Mouse (Mus musculus) thymus, postnatal 36 days (tissue): ENCODE results near the gene Ak6.

Source experiments
- DNase-seq, 2 experiments: peaks; one replicate each; pipeline ENCODE4 v3.0.0; 2022; ENCODE audit warnings: mixed read lengths in 2 of 2

Gene Ak6

DNA sequence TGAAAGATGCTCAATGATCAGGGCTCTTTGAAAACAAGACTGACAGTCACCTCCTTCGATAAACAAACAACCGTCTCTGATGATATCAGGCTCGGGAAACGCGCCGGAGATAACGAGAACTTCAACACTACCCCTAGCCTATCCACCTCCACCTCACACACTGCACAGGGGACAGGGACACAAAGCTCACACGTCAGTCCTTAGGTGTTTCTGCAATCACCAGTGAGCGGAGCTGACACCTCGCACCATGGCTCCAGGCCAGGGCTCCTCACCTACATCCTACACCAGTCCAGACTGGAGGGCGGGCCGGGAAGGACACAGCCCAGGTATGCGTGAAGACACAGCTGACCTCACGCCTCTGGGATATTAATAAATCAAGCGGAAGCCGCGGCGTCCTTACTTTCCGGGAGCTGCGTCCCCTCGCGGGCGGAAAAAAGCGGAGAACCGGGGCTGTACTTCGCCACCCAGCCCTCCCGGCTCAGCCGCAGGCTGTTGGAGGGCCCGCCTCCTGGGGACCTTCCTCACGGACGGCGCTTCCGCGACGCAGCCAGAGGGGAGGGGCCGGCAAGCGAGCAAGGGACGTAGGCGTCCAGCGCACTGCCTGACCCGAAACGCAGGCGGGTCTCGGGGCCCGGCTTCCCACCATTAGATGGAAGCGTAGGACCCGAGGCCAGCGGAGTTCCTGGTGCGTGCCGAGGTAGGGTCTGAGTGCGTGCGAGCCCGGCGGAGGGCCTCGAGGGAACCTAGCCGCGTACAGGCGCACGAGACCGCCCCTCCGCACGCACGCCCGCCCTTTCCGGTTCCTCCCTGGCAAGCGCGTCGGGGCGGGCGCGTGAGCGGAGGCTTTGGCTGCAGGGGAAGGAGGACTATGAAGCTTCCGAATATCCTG is at the start of gene Ak6, which contains the start of gene Rad17:
Gene Ak6 (plus strand): TSS at position 430 of the 889 bp plus-strand sequence.
Gene Rad17 (minus strand): TSS at position 502 of the 889 bp plus-strand sequence.
- DNase-seq = peak; percentile 94 to 96

DNA sequence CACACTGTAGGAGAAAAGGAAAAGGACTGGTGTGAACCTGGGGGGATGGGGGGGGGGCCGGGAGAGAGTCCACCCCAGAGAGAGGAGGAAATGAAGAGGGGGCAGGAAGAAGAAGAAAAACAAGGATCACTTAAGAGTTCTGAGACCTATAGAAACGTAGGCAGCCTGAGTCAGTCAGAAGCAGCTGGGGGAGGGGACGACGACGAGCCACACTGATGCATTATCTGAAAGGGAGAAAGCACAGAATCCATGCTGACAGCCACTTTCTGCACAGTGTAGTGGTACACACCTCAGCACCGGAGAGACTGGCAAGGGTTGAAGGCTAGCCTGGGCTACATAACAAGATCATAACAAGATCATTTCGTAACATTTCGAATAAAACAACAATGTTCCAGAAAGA is 49.7 kb upstream of the Ak6 start:
- no peak for DNase-seq

DNA sequence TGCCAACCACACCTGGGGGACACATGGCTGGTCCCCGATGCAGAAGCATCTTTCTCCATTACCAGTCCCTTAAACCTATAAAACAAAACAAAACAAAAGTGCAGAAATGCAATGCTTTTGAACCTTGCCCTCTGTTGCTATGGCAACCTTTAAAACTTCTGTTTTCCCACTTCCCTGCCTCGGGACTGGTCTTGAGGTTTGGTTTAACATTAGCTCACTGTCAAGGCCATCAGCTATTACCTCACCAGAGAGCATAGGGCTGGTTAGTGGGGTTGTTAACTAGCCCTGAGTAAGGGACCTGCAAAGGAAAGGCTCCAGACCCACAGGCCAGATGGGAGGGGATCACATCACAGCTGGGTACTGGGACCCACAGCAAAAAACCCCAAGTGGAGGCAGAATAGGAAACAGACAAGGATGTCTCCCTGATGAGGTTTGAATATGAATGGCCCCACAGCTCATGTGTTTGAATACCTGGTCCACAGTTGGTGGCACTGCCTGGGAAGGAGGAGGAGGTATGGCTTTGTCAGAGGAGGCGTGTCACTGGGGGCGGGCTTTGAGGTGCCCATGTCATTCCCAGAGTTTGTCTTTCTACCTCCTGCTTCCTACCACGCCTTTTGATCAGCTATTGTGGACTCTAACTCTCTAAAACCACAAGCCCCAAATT is 48.4 kb upstream of the Ak6 start:
- DNase-seq = no peak

DNA sequence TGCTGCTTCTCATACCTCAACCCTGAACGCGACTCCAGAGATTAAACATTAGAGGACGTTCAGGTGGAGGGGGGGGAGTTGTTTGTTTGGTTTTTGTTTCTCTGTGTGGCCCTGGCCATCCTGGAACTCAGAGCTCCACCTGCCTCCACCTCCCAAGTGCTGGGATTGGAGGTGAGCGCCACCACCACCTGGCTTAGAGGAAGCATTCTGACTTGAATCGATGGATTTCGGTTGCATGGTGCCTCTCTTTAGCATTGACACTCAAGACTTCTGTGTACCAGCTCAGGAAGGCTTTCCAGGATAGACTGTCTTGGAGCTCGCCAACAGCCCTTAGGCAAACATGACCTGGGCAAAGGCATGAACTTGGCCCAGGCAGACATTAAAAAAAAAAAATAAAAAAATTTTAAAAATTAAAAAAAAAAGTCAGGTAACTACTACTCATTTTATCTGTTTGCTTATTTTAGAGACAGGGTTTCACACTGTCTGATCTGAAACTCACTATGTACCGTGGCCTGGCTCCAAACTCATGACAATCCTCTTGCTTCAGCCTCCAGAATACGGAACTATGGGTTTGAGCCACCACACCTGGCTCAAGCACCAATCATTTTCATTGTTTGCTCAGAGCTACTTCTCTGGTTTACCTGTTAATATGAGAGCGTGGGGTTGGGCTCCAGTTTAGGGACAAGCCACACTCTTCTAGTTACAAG is 47.6 kb upstream of the Ak6 start:
- no peak for DNase-seq

DNA sequence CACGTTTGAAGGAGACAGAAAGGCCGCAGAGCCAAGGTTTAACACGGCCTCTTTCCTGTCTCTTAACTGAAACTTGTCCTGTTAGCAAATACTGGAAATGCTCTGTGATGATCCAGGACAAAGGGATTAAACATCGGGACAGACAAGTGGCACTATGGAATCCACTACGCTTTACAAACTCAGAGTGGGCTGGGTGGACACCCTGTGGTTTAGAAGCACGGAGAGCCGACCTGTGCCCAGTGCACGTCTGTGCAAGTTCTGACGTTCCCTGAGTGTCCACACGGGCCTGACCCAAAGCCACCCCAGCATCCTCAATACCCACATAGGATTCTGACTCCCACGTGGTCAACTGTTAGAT is 47.1 kb upstream of the Ak6 start:
- DNase-seq = no peak

DNA sequence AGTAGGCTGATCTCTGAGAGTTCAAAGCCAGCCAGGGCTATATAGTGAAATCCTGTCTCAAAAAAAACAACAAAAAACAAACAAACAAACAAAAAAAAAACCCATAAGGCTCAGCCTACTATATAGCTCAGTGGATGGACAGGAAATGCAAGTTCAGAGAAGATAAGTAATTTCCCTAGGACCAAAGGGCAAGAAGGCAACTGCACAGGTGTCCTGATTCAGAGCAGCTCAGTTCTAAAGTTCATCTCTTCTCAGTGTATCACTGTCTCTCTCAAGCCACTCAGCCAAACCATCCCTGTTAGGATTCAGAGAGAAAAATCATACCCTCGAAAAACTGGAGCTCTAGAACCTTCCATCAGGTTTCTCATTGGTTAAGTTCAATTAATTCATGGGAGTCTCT is 44.9 kb upstream of the Ak6 start:
- DNase-seq = no peak

DNA sequence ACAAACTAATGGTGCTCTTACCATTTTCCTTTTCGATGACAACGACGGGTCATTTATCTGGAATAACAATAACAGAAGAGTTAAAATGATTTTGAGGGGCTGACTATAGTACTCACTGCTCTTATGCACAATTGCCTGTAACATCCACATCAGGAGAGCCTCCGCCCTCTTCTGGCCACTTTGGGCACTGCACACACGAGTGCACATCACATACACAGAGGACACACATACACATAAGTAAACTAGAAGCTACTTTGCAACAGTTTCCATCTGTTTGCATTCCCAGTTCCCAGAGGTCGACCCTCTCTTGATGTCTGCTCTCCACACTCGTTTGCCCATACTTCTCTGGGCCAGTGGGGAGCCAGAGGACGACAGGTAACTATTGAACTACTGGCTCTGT is 43.0 kb upstream of the Ak6 start:
- DNase-seq = no peak

DNA sequence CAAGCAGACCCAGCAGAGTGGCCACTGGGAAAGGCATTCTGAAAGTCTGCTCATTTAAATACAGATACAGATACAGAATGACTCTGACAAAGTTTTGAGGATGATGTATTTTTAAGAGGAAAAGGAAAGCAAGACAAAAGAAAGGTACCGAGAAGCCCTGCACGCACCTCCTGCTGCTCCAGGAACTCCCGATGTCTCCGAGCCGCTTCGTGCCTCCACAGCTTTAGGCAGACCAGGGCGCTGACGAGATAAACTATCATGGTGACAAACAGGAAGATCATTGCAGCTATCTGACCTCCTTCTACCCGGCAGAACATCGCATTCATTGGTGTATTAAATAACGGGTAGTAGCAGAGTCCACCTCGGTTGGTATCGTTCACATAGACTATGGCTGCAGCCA is 39.5 kb upstream of the Ak6 start:
- DNase-seq = no peak

DNA sequence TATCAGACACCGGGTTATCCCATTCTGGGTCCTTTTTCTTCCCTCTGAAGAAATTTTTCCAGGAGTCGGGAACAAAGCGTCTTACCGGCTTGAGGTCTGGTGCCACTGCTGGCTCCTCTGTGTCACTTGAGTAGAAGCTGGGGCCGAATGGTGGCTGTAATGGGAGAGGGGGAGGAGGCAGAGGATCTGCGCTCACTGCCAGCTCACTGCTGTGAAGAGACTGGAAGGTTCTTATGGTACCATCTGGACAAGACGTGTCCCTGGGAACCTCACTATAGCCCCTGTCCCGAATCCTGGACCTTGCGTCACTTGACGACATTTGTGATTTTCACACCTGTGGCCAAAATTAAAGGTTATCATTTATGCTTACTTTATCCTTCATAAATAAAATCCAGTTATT is 38.5 kb upstream of the Ak6 start:
- no peak for DNase-seq

DNA sequence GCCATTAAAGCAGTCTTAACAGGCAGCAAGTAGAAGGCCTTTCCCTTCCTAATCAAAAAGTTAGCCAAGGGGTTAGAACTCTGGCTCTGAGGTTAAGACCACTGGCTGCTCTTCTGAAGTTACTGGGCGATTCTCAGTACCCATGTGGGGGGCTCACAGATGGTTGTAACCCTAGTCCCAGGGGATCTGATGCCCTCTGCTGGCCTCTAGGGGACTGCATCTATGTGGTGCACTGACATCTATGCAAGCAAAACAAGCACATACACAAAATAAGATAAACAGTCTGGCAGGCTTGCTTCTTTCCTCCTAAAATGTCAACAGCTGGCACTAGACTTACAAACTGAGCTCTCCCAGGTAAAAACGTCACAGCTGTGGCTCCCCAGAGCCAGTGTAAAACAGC is 37.9 kb upstream of the Ak6 start:
- no peak for DNase-seq

DNA sequence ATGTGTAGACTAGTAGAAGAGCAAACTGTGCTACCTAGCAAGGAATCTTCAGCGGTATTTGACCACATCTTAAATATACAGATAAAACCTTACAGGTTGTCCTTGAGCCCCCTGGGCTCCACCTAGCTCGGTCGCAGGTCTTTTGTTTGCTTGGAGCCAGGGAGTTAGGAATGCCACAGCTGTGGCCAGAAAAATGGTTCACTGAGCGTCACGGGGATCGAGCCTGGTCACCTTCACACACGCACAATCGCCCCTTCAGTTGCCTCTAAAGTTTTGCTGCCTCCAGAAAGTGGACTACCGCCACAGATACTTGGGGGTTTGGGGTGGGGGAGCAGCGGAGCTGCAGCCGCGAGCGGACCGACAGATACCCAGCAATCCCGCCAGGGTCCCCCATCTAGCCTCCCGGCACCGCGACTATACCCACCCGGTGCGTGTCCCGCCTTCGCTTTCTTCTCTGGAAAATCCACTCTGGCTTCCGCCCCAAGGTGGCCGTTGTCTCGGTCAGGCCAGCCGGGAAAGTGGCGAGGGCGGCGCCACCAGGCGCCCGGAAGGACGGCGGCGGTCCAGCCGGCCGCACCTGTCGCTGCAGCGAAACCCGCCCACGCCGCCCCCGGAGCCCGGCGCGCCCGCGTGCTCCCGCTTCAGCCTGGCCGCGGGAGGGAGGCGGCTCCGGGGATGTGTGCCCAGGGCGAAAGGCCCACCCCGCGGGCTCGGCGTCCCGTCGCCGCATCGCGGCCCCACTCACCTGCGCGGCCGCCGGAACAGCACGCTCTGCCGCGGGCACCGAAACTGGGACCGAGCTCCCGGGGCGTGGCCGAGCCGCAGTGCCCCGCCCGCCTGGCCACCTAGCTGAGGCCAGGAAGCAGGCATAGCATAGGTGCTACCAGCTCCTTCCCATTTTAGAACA is 34.3 kb upstream of the Ak6 start, which contains the start of gene Marveld2:
Gene Marveld2 (minus strand): TSS at position 791 of the 907 bp plus-strand sequence.
- DNase-seq = peak; percentile 35 to 53

DNA sequence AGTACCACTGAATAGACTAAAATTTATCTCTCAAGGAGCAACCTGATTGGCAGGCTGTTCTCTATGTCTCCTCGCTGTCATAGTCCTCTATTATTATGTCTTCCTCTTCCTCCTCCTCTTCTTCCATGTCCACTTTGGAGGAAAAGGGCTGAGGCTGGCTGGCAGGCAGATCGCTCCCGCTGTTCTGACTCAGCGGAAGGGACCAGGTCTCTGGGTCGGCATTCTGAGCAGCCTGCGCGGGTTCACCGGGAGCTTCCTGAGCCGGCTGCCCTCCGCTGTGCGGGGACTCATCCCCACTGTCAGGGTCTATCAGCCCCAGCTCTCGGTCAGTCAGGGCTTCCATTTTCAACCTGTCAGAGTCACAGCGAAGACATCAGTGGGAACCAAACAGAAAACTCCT is 33.2 kb upstream of the Ak6 start:
- DNase-seq = no peak

DNA sequence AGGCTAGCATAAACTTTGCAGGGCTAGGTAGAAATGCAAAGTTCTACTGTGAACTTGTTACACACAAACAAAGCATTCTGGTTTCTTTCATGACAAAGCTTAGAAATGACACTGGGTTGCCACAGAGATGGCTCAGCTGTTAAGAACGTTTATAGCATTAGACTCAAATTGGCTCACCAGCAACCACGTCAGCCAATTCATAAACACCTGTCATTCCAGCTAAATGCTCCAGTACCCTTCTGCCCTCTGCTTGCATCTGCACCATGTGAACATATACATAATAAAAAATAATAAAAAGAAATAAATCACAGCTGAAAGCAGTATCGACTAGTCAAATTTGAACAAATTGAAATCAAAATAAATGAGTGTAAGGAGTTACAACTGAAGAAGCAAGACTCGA is 28.5 kb upstream of the Ak6 start:
- DNase-seq = no peak

DNA sequence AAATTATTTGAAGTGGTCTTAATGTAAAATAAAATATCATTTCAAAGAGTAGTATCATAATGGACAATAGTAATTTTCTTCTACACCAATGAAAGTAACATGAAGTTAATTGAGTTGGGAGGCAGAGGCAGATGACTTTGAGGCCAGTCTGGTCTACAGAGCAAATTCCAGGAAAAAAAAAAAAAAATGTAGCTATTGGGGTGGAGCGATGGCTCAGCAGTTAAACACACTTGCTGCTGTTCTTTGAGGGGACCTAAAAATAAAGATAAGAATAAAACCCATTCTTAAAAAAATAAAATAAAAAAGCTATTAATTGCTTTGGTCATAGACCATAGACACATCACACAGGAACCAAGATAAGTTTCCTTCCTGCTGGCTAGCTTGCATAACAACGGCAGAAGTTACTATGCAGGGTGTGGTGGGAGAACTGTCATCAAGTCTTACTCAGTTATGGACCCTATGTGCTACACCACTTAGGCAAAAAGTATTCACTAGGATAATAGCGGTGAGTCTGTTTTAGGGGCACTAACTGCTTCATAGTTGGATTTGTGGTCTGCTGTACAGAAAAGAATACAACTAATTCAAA is 16.6 kb upstream of the Ak6 start:
- DNase-seq = no peak

DNA sequence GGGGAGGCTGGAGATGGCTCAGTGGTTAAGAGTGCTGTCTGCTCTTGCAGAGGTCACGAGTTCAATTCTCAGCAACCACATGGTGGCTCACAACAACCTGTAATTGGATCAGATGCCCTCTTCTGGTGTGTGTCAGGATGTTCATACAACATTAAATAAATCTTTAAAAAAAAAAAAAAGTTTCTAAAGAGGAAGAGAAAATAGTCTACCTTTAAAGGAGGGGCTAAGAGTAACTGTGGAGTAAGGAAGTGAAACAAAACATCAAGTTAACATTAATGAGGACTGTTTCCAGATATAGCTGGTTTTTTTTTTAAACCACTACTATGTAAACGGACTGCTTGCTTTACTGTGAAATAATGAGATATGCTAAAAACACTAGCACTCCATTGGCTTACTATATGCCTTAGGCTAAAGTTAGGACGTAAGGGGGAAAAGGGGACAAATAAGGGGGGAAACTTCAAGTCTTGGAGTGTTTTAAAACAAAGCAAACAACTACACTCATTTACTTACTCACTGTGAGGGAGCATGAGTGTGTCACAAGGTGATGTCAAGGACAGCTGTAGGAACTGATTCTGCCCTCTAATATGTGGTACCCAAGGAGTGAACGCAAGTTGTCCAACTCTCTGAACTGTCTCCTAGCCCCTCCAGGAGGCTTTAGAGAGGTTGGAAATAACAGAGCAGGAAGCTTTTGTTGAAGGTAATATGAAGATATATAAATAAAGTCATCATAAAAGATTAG is 8.1 kb upstream of the Ak6 start:
- no peak for DNase-seq

DNA sequence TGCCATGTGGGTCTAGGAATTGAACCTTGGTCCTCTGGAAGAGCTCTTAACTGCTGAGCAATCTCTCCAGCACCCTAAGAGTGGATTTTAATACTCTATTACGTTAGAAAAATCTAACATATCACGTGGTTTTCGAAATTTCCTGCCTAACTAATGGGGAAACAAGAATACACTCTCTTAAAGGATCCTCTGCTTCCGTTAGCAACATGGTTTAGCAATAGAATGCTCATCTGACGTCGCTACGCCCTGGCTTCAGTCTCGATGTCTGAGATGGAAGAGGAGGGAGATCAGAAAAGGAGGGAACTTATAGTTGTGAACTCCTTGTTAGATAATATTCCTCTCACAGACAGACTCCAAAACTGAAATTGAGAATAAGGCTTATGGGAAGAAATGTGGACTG is 2.6 kb upstream of the Ak6 start:
- no peak for DNase-seq

DNA sequence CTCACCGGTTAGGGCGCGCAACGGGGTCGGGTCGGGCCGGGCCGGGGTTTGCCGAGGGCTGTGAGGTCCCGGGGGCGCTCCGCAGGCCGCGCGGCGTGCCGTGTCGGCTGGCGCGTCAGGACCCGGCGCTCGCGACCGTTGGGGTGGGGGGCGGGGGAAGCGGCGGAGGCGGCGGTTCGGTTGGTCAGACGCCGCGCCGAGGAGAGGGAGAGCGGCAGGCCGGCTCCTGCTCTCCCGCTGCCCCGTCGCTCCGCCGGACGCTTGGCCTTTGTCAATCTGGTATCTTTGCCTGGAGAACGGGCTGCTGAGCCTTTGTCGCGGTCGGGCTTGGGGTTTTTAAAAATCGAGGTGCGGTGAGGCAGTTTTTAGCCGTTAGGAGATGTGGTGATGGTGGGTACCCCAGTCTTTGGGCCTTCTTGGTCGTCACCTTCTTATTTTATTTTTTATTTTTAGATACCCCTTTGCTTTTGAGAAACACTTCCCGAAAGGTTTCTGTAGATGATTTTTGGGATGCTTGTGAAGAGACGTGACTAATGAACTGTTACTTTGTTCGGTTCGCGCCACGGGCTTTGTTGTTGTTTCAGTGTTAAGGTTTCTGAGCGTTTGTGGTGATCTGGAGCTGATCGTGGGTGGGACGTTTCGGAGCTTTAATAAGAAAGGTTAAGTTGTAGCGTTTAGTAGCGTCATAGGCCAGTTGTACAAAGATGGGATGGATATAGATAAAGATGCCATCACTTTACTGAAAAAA is 834 bp downstream of the Ak6 start, which contains the start of gene Taf9:
Gene Taf9 (plus strand): TSS at position 141 of the 748 bp plus-strand sequence.
- no peak for DNase-seq

DNA sequence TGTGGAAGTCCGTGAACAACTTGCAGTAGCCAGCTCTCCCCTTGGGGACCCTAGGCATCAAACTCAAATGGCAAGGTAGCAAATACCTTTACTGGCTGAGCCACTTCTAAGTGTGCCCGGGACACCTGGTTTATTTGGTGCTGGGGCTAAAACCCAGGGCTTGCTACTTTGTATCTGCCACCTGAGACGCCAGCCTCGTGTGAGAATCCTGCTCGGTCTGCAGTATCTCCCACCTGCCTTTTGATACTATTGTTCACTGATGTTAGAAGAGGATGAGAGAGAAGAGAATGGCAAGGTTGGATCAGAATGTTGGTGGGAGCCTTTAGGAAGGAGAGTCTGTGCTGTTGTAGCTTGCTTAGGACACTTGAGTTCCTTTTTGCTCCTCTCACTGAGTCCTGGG is 7.3 kb downstream of the Ak6 start:
- no peak for DNase-seq

DNA sequence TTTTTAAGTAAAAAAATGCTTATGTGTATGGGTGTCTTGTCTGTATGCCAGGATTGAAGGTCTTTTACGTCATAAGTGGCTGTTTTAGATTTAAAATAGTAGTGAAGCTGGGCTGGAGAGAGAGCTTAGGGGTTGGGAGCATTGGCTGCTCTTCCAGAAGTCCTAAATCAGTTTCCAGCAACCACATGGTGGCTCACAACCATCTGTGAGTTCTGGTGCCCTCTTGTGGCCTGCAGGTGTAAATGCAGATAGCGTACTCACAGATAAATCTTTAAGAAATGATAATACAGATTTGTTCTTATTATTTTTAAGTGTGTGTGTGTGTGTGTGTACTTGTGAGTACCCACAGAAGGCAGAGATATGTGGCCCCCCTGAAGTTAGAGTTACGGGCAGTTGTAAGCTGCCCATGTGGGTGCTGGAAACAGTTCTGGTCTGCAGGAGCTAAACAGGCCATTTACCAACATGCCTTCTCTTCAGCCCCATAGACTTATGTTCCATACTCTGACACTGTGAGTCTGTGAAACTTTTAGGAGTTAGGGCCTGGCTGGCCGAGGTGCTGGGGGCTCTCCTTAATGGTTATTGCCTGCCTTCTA is 9.2 kb downstream of the Ak6 start:
- DNase-seq = peak; percentile 25 to 36
